Mouse (Mus musculus) kidney, adult 2 months (tissue): ENCODE results near the gene Otop2.

ENCODE experiments used
- CTCF ChIP-seq: fragments of 200-500 bp; conservative IDR thresholded peaks from 2 replicates; pipeline ENCODE4 v1.5.1; 2011; ENCODE audit warnings: low read depth, mild to moderate bottlenecking, control low read depth, low read length, moderate library complexity, mixed read lengths; ENCODE audit not compliant: insufficient read depth, insufficient read length
- POLR2A ChIP-seq: fragments of 200-500 bp; IDR thresholded peaks from one replicate; pipeline ENCODE4 v1.6.1; 2011; ENCODE audit warnings: low read depth, low read length, control low read depth

DNA sequence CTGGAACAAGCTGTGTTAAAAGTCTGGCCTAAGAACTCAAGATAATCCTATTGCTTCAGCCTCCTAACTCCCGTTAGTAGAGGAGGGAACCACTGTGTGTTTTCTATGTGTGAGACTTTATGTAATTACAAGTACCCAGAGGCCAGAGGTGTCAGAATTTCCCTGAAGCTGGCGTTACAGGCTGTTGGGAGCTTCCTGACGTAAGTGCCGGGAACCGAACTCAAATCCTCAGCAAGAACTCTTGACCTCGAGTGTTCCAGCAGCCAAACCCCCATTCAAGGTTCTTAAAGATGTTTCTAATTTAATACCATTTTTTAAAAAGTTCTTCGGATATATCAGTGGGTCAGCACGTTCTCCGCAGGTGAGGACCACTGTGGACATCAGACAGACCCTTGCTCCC lies 74.3 kb downstream of the Otop2 start:
- TF ChIP-seq CTCF (no peak), POLR2A (no peak)
